Mouse (Mus musculus) kidney, postnatal 0 days (tissue): ENCODE data around the gene Hdac4. TPM values are rescaled to one million over a fixed set of nuclear protein-coding genes. Genes with fewer than 3 reads are reported as not detected.

Source experiments
- ATAC-seq: fragments of 200-750 bp; cut with Nextera tagmentation; replicated peaks from 2 replicates; pipeline ENCODE4 v1.8.0; 2017; ENCODE audit warnings: low read depth, moderate number of reproducible peaks, moderate TSS enrichment, moderate library complexity; ENCODE audit not compliant: low FRiP score
- DNase-seq: peaks from one replicate; pipeline ENCODE4 v3.0.0-alpha.2; 2016; ENCODE audit warnings: low spot score
- H3K27ac ChIP-seq: fragments of 300-500 bp; sonication (generic); 2 replicates; pipeline ENCODE4 v1.5.1; 2014; ENCODE audit warnings: mild to moderate bottlenecking
- H3K27me3 ChIP-seq: fragments of 300-500 bp; sonication (generic); 2 replicates; pipeline ENCODE4 v1.6.1; 2014; ENCODE audit warnings: low read length, mixed read lengths; ENCODE audit not compliant: insufficient read depth
- H3K36me3 ChIP-seq: fragments of 300-500 bp; sonication (generic); 2 replicates; pipeline ENCODE4 v1.6.1; 2014; ENCODE audit warnings: low read length, mixed read lengths; ENCODE audit not compliant: insufficient read depth
- H3K4me1 ChIP-seq: fragments of 300-500 bp; sonication (generic); replicated peaks from 2 replicates; pipeline ENCODE4 v1.6.1; 2014; ENCODE audit warnings: antibody characterized with exemption, low read length, mixed read lengths; ENCODE audit not compliant: insufficient read depth
- H3K4me2 ChIP-seq: fragments of 300-500 bp; sonication (generic); 2 replicates; pipeline ENCODE4 v1.6.1; 2014; ENCODE audit warnings: mild to moderate bottlenecking, low read length, moderate library complexity, mixed read lengths
- H3K4me3 ChIP-seq: fragments of 300-500 bp; sonication (generic); replicated peaks from 2 replicates; pipeline ENCODE4 v1.5.1; 2014; ENCODE audit warnings: low read depth, low read length
- H3K9ac ChIP-seq: fragments of 300-500 bp; sonication (generic); 2 replicates; pipeline ENCODE4 v1.6.1; 2014; ENCODE audit warnings: low read depth, low read length
- H3K9me3 ChIP-seq: fragments of 300-500 bp; sonication (generic); replicated peaks from 2 replicates; pipeline ENCODE4 v1.6.1; 2016; ENCODE audit warnings: low read length, inconsistent platforms, mixed read lengths
- CTCF ChIP-seq: IDR thresholded peaks from 2 replicates; pipeline ENCODE4 v1.5.1; 2016; ENCODE audit warnings: antibody characterized with exemption, low read depth, mild to moderate bottlenecking, moderate library complexity
- WGBS: fragments of 180-500 bp; shearing (Covaris S2); extraction: QIAGEN DNeasy Blood & Tissue Kit; methylation state at CpG from one replicate; pipeline ENCODE4 v1.1.7; 2014; 5-methylcytosine and 5-hydroxymethylcytosine counted together
- polyA plus RNA-seq: library from polyadenylated mRNA; unstranded; fragments of >200 nt; fragmentation: Nextera tagmentation; extraction: Ambion mirVana; gene quantifications from 2 replicates; pipeline ENCODE4 v1.2.1, GENCODE M21; 2015

Hdac4 gene
- polyA plus RNA-seq, 1 experiment from 2014 or later = 13.9 TPM

DNA sequence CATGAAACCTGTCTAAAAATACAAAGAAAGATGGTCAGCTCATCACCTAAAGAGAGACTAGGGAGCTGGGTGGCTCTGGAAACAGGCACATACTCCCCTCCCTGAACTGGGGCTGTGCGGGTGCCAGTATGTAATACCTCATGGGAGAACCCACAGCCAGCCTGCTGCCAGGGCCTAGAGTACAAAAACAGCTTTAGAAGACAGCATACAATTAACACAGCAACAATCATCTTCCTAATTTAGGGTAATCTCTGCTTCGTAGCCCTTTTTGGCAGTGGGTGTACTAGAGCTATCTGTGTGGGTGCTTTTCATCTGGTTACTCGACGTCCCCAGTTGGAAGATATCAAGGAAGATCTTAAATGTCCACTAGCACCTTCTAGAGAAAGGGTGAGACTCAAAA is 95.5 kb downstream of the Hdac4 start:
- Histone ChIP-seq H3K9me3 (no peaks in the 10 kb centered on the region), H3K4me2 (no peak overlapping the region), H3K9ac (no peak overlapping the region), H3K27ac (peak overlapping the region; percentile 13; the same call in 1 of the 2 replicates), H3K36me3 (no peaks in the 10 kb centered on the region), H3K4me3 (no peak overlapping the region), H3K27me3 (no peaks in the 10 kb centered on the region), H3K4me1 (no peaks in the 10 kb centered on the region)
- WGBS = 79% methylated on average over 4 of the region's 4 CpGs
- TF ChIP-seq CTCF = no peak
- DNase-seq (no peak), ATAC-seq (no peak)

DNA sequence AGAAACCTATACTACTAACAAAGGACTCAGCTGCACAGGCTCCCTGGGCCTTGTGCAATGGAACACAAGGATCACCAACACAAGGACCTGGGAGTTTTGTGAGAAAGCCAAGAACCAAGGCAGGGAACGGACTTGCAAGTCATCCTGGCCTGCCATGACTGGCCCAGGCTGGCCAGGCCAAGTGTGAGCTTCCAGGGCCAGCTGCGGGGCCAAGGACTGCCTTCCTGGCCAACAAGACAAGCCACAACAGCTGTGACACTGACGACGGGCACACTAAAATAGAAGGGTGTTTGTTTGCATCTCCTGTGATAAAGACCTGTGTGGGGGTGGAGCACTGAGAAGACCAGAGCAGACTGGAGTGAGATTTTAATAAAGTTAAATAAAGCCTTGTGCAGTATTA is 96.0 kb downstream of the Hdac4 start:
- Histone ChIP-seq H3K9ac (no peak overlapping the region), H3K27ac (no peak overlapping the region), H3K4me3 (no peak overlapping the region), H3K27me3 (no peaks in the 10 kb centered on the region), H3K36me3 (no peaks in the 10 kb centered on the region), H3K4me1 (no peaks in the 10 kb centered on the region), H3K9me3 (no peaks in the 10 kb centered on the region), H3K4me2 (no peak overlapping the region)
- DNase-seq (no peak), ATAC-seq (no peak)
- 68% methylated on average over 4 of the region's 4 CpGs for WGBS
- no peak for TF ChIP-seq CTCF

DNA sequence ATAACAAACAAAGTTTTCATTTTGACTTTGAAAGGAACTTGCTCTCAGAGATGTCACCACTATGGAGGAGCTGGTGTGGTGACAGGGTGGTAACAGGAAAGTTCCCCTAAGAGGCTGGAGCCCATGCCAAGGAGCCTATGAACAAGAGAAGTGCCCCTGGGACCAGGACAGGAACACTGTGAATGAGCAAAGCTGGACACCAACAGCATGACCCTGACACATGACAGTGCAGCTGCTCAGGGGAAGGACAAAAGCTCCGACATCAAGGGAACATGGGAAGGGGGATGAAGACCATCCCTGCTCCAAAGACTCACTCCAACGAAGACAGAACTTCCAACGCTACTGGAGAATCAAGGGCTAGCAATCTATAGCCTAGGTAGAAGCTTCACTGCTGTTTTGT is 97.0 kb downstream of the Hdac4 start:
- Histone ChIP-seq H3K4me2 (no peak overlapping the region), H3K4me3 (no peak overlapping the region), H3K27me3 (no peaks in the 10 kb centered on the region), H3K4me1 (no peaks in the 10 kb centered on the region), H3K9me3 (no peaks in the 10 kb centered on the region), H3K27ac (no peak overlapping the region), H3K9ac (no peak overlapping the region), H3K36me3 (no peaks in the 10 kb centered on the region)
- ATAC-seq (no peak), DNase-seq (no peak)
- WGBS = 82% methylated on average over 3 of the region's 3 CpGs
- no peak for TF ChIP-seq CTCF

DNA sequence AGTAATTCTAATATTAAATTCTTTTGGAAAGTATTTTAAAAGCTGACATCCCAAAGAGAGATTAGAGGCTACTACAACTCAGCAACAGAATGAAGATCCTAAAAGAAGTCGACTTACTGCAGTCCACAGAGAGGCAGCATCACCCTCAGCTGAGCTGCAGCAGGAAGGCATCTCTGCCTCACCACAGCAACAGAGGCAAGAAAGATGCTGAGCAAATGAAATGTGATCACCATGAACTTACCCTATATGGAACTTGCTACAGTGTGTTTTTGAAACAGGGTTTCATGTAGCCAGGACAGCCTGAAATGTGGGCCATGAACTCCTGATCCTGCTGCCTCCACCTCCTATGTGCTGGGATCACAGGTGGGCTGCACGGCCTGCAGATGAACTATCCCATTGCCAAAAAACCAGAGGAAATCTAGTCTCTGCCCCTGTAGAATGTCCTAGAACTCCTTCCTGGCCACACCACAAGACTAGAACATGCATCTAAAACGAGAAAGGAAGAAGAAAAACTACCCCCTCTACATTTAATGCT is 98.4 kb downstream of the Hdac4 start:
- no peak for TF ChIP-seq CTCF
- no peak overlapping the region for H3K4me3 ChIP-seq
- no peak overlapping the region for H3K27ac ChIP-seq
- H3K9me3 ChIP-seq = no peaks in the 10 kb centered on the region
- no peak overlapping the region for H3K4me2 ChIP-seq
- no peaks in the 10 kb centered on the region for H3K27me3 ChIP-seq
- H3K4me1 ChIP-seq = no peaks in the 10 kb centered on the region
- DNase-seq (no peak), ATAC-seq (no peak)
- WGBS = 49% methylated on average over 3 of the region's 3 CpGs
- no peaks in the 10 kb centered on the region for H3K36me3 ChIP-seq
- H3K9ac ChIP-seq = no peak overlapping the region

DNA sequence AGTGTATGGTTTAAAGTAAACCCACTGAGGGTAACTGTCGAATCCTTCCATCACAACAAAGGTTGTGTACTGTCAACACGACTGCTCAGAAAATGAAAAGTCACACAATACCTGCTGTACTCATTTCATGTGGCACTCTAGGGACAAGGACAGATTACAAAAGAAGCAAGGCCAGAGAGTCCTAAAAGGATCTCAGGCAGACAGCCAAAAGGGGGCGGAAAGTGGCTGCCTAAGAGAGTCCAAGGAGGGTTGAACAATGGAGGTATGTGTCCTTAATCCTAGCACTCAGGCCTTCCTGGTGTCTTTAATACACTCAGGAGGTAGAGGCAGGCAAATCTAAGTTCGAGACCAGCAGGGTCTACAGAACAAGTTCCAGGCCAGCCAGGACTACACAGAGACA is 103.2 kb downstream of the Hdac4 start:
- no peak overlapping the region for H3K27ac ChIP-seq
- H3K27me3 ChIP-seq = no peaks in the 10 kb centered on the region
- no peak for TF ChIP-seq CTCF
- H3K9ac ChIP-seq = no peak overlapping the region
- no peak overlapping the region for H3K4me2 ChIP-seq
- no peak overlapping the region for H3K4me3 ChIP-seq
- H3K4me1 ChIP-seq = no peaks in the 10 kb centered on the region
- DNase-seq (no peak), ATAC-seq (no peak)
- no peaks in the 10 kb centered on the region for H3K9me3 ChIP-seq
- 87% methylated on average over 4 of the region's 4 CpGs for WGBS
- no peaks in the 10 kb centered on the region for H3K36me3 ChIP-seq

DNA sequence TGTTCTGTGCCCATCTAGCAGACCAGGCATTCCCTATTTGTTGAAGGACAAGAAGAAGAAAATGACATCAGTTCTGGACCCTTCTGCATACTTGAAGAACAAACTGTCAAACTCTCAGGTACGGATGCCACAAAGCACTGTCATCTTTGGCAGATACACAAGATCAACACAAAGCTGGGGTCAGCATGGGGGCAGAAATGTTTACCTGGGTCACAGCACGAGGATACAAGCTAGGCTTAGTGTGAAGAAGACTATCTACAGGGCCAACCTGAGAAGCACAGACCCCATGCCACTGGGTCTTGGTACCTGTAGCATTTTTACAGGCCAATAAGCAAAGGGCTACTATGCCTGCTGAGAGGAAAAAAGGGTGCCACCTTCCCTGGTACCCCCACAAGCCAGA is 107.7 kb downstream of the Hdac4 start:
- ATAC-seq (no peak), DNase-seq (no peak)
- no peak for TF ChIP-seq CTCF
- Histone ChIP-seq H3K4me3 (no peak overlapping the region), H3K27ac (no peak overlapping the region), H3K4me1 (no peaks in the 10 kb centered on the region), H3K9ac (no peak overlapping the region), H3K36me3 (no peaks in the 10 kb centered on the region), H3K4me2 (no peak overlapping the region), H3K27me3 (no peaks in the 10 kb centered on the region), H3K9me3 (no peaks in the 10 kb centered on the region)
- WGBS = 75% methylated on average over 2 of the region's 2 CpGs

DNA sequence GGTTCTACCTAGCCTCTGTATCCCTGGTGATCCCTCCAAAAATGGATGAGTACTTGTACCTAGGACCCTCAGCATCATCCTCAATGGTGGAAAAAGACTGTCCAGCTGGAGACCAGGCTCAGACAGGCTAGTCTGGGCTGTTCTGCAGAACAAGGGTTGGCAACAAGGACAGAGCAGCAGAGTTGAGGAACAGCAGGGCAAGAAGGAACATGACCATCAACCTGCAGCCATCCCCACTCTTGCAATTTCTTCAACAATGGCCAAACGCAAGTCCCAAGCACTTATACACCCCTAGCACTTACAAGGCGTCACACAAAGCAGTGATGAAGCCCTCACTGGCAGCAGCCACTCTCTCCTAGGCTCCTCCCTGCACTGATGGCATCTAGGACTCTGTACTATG is 108.2 kb downstream of the Hdac4 start:
- Histone ChIP-seq H3K36me3 (no peaks in the 10 kb centered on the region), H3K27ac (no peak overlapping the region), H3K4me1 (no peaks in the 10 kb centered on the region), H3K4me3 (no peak overlapping the region), H3K9me3 (no peaks in the 10 kb centered on the region), H3K9ac (no peak overlapping the region), H3K27me3 (no peaks in the 10 kb centered on the region), H3K4me2 (no peak overlapping the region)
- no peak for TF ChIP-seq CTCF
- DNase-seq = no peak
- ATAC-seq = no peak
- WGBS = 87% methylated on average over 2 of the region's 2 CpGs
